ENCODE assay signal across 8 mouse cellular contexts in genomic region chr9:54068032-54068649, GRCm38 (mm10). TPM values are rescaled to one million over a fixed set of nuclear protein-coding genes. Genes with fewer than 3 reads are reported as not detected.
DNase-seq lines count a peak whose midpoint lies in the region; ATAC-seq and TF ChIP-seq lines count a peak whose summit lies in the region.

TSS of gene Tnfaip8l3 (minus strand) at chr9:54068388.

- no peak for ATAC-seq in erythroid progenitor cell, adult 5-6 weeks (replicated peaks; ENCODE audit: low FRiP score, poor library complexity, severe bottlenecking)

- peak within 1 kb of the TSS; percentile 33; the same call in 1 of the 2 replicates for H3K4me3 ChIP-seq in spleen, adult 2 months (ENCODE audit: extremely low read depth, insufficient read depth, insufficient read length)
- peak within 1 kb of the TSS; percentile 36 for H3K4me3 ChIP-seq in embryonic fibroblast, embryonic 13.5 days (ENCODE audit: insufficient read depth, low read length)

- no peaks in the 10 kb centered on the region for H3K4me1 ChIP-seq in spleen, adult 2 months (ENCODE audit: control insufficient read depth, insufficient read depth, insufficient read length)
- no peaks in the 10 kb centered on the region; the same call in 1 of the 2 replicates for H3K4me1 ChIP-seq in embryonic fibroblast, embryonic 13.5 days (ENCODE audit: control insufficient read depth, insufficient read depth, low read length)

- no peak for DNase-seq in spleen, adult 2 months (ENCODE audit: low read depth in 1 of 2, low spot score in 2 of 2)
- DNase-seq in spleen, postnatal 4 days (ENCODE audit: low spot score in 2 of 2): no peak
- peak; percentile 22 for DNase-seq in heart, postnatal 4 days
- DNase-seq in layer of hippocampus, postnatal 10 days (ENCODE audit: low spot score in 2 of 2): peak; percentile 37 to 54
- DNase-seq in lung, postnatal 25 days (ENCODE audit: low spot score): peak; percentile 28
- peak; percentile 30 for DNase-seq in right cerebral cortex, postnatal 14 days

- TF ChIP-seq CTCF in spleen, adult 2 months (IDR thresholded peaks at IDR 0.05; ENCODE audit: extremely low read depth, insufficient read depth, insufficient read length, insufficient replicate concordance): no peak
- no peak for TF ChIP-seq CTCF in embryonic fibroblast, embryonic 13.5 days (IDR thresholded peaks at IDR 0.05; ENCODE audit: borderline replicate concordance, insufficient read depth, low read length)

- H3K27ac ChIP-seq in spleen, adult 2 months (ENCODE audit: insufficient read depth, low read length): no peak within 1 kb of the TSS
- no peak within 1 kb of the TSS for H3K27ac ChIP-seq in embryonic fibroblast, embryonic 13.5 days (ENCODE audit: insufficient read depth, low read length)

- H3K36me3 ChIP-seq in spleen, adult 2 months (ENCODE audit: control insufficient read depth, insufficient read depth, low read length): no peaks in the 10 kb centered on the region

- no peak for TF ChIP-seq POLR2A in spleen, adult 2 months (IDR thresholded peaks at IDR 0.05; ENCODE audit: low read depth, low read length)
- TF ChIP-seq POLR2A in embryonic fibroblast, embryonic 13.5 days (IDR thresholded peaks at IDR 0.05; ENCODE audit: low read depth, low read length): no peak

- 2% methylated on average over 34 of the region's 35 CpGs for WGBS in spleen, adult 2 months

- peaks cover 2% of the 10 kb centered on the region; the same call in 1 of the 2 replicates for H3K27me3 ChIP-seq in spleen, adult 2 months (ENCODE audit: control insufficient read depth, insufficient read depth, low read length)

RNA-seq across cellular contexts. Expression of gene Tnfaip8l3, which starts in this region (rescaled TPM):
- 0.01 TPM in 1 of 2 replicates, not detected in the other for polyA plus RNA-seq in spleen, adult 2 months (2012; rRNA removed)
- polyA plus RNA-seq in embryonic fibroblast, embryonic 13.5 days (2011; ENCODE audit: insufficient read length, low read depth, missing spikeins): 0.25 and 1.1 TPM in 2 replicates
- total RNA-seq in heart, postnatal 4 days (2021): under 1 TPM; 0.36 to 0.47 TPM
- 10 to 100 TPM; 18.8 to 19.1 TPM for total RNA-seq in layer of hippocampus, postnatal 10 days (2021)
- not detected in 2 replicates for total RNA-seq in erythroid progenitor cell, adult 5-6 weeks (2015; ENCODE audit: low replicate concordance)
- total RNA-seq in erythroid progenitor cell, adult 5-6 weeks (2017; ENCODE audit: low replicate concordance): not detected in 2 replicates

Comparison
In these comparisons a context has a peak if more than half of its experiments do, and no peak if none do; other contexts are left out.
1. RNA of gene Tnfaip8l3 (total RNA-seq): 18.8 to 19.1 TPM in layer of hippocampus, postnatal 10 days; 0.36 to 0.47 TPM in heart, postnatal 4 days and not detected in erythroid progenitor cell, adult 5-6 weeks; every median in the first group is over 10 times any median in the second.
2. Peak in DNase-seq in heart, postnatal 4 days; RNA of the gene not detected or under 1 TPM.
3. DNase-seq: peak in layer of hippocampus, postnatal 10 days (2 of 2), lung, postnatal 25 days (single experiment) and right cerebral cortex, postnatal 14 days (single experiment); none in spleen, adult 2 months (0 of 2) and spleen, postnatal 4 days (0 of 2).